Mouse (Mus musculus): ENCODE data around the gene Zbtb42.

Zbtb42 gene

DNA sequence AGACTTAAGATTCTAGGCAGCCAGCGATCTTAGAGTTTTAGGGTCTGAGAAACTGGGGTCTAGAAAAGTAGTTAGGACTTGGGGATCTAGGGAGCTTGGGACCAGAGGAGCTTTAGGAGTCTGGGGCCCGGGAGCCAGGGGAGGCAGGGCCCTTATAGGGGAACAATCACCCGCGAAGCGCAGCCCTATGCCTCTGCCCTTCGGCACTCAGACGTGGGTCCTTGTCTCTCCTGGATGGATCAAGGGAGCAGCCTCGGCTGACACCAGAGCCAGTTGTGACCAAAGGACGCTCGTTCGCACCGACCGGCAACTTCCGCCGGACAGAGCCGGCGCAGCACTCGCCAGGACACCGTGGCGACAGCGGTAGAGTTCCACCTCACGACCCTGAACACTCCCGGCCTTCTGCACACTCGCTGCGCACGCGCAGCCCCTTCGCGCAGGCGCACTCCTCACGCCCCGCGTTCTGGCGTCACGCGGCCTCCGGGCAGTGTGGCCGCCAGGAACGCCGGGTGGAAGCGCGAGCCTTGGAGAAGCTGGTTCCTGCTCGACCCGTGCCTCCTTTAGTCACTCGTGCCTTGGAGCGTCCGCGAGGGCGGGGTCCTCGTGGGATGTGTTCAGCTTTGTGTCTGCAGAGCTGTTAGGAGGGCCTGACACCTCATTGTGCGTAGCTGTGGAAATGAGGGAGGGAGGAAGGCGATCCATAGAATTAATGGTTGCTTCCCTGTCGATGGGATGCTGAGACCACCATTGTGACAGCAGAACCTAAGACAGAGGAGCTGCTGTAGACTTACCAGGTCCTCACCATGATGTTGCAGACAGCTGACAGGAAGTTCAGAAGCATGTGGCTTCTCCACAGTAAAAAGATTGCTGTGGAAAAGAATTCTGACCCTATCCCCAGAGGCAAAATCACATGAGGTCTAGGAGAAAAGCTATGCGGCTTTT lies 14.8 kb downstream of the Zbtb42 start:
- peak; percentile 95 for DNase-seq

GRCm38 (mm10) chr12:112694127-112694475 lies 15.5 kb downstream of the Zbtb42 start:
- DNase-seq: no peak

DNA sequence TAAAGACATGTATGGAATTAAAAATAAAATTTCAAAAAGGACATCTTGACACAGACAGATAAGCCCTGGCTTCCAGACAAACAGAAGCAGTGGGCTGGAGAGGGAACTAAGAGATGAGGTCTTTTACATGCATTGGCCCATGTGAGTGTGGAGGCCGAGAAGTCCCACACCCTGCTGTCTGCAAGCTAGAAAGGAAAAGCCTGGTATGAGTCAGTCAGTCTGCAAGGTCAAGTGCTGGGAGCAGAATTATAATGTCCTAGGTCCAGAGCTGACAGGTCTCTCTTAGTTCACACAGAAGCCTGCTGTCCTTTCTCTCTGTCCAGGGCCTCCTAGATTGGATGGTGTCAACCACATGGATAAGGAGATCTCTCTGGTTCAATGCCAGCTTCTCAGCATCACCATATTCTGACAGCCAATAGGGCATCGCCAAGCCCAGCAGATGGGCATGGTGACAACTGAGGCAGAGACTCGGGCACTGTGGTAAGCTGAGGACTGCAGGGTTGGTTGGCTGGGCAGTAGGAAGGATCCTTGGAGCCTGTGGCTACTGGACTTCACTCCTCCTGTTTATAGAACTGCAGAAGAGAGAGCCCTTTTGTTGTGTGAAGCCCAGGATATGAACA lies 18.3 kb downstream of the Zbtb42 start:
- DNase-seq: no peak

GRCm38 (mm10) chr12:112700522-112700921 lies 21.9 kb downstream of the Zbtb42 start:
- DNase-seq: no peak

- no peak for DNase-seq
Observed at GRCm38 (mm10) chr12:112702374-112703320, 24.0 kb downstream of the Zbtb42 start.

DNA sequence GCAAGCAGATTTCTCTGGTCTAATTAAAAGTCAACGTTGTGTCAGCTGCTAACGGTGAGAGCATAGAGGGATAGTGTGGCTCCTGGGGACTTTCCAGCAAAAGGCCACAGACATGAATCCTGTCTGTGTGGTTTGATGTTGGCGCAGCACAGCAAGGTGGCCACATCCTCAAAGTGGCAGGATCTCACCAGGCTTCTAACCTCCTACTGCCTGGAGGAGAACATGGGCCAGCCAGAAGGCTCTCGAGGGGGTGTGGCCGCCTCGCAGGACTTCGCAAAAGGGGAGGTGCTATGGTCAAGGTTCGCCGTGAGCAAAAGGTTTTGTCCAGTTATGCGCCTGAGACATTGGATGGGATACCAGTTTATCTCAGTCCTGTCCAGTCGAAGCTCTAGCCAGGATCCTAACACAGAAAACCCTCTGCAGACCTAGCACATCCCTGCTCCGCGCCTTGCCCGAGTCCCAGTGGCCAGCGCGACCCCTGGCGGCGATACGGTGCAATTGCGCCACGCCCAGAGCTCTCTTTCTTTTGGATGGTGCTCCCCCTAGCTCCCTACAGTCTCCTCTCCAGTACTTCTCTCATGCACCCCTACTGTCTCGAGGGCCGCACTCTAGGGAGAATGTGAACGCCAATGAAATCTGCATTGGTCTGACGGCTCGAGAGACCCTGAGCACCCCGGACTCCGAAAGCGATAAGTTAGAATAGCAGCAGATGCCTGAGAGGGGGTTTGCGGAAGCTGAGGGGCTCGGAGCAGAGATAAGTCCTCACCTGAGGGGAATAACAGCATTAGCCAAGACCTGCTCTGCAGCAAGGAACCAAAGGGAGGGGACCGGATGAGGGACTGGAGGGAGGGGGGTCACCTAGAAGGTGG lies 28.3 kb downstream of the Zbtb42 start:
- DNase-seq: peak; percentile 87

- DNase-seq: no peak
Observed at GRCm38 (mm10) chr12:112707573-112707869, 28.9 kb downstream of the Zbtb42 start.

- DNase-seq: peak; percentile 50
Observed at GRCm38 (mm10) chr12:112713984-112714383, 35.4 kb downstream of the Zbtb42 start.

GRCm38 (mm10) chr12:112717140-112717539 lies 38.5 kb downstream of the Zbtb42 start:
- no peak for DNase-seq

DNA sequence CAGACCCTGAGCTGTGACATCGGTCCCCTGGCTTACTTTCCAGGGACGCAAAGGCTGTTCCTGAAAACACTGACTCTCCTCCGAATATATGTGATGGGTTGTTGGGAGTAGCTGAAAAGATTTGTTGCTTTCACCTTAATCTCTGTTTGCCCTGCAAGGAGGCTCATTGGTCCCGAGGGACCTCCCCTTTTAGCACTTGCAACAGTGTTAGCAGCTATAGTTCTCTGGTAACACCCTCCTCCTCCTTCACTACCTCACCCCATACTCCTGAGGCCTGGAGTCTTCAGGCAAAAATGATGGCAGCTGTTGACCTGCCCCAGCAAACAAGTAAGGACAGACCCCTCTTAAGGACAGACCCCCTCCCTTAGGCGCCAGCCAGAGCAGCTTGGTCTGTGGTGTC lies 40.4 kb downstream of the Zbtb42 start:
- DNase-seq: no peak

DNA sequence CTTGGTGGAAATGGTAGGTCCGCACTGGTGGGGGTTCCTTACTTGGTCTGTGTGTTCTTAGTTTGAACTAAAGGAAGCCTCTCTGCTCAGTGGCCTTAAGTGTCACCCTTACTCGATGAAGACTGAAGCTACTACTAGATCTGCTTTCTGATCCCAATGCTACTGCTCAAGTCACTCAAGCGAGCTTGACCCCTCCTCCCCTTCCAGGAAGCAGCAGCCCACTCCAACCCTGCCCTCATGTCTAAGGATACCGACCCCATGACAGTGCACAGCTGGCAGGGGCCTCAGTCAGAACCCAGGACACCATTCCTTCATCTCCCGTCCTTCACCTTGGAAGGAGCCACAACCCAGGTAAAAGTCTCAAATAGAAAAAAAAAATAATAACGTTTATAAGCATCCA lies 41.6 kb downstream of the Zbtb42 start, which contains the start of gene Cep170b:
TSS of gene Cep170b (plus strand) at position 240 of the 400 bp plus-strand sequence.
- DNase-seq: peak; percentile 41

- no peak for DNase-seq
Observed at GRCm38 (mm10) chr12:112720890-112721423, 42.3 kb downstream of the Zbtb42 start.

DNA sequence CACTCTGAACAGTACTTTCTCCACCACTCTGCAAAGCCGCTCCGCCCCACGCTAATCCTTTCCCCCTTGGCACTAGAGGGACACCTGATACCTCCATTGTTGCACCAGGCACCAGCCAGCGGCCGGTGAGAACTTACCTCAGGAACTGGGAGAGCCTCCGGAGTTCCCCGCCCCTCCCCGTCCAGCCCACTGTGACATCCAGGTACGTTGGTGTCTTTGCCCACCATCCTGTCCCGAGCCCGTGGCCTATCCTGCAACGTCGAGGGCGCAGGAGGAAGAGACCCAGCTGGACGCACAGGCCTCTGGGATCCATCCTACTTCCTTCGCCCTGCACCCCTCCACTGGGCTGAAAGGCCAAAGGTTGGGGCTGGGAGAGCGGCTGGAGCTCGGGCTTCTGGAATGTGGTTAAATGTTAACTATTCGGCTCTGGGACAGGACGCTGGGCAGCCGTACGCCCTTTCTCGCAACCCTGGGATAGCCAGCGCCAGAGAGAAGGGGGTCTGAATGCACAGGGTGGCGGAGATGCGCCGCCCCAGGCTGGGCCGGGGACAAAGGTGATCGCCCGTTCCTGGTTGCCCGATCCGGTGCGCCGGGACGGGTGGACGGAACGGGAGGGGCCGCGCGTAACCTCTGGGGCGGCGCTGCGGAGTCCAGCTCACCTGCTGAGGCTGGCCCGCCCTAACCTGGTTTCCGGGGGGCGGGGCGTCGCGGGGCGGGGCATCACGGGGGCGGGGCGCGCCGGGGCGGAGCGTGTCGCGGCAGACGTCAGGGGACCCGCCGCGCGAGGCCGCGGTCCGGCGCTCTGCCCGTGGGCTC lies 43.0 kb downstream of the Zbtb42 start:
- DNase-seq: peak; percentile 81

- DNase-seq: peak; percentile 87
Observed at GRCm38 (mm10) chr12:112722240-112723027, 43.8 kb downstream of the Zbtb42 start.

DNA sequence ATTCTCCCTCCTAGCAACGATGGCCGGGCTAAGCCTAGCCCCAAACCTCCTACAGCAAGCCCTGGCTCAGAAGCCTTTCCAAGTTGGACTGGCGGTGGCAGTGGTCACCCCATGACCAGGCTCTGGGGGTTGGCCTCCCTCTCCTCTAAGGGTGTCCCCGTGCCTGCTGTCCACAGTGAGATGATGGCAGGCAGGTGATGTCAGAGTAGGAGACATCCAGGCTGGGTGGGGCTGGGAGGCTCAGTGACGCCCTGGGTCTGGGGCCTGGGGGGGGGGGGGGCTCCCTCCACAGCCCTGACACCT lies 44.4 kb downstream of the Zbtb42 start:
- DNase-seq: peak; percentile 77

DNA sequence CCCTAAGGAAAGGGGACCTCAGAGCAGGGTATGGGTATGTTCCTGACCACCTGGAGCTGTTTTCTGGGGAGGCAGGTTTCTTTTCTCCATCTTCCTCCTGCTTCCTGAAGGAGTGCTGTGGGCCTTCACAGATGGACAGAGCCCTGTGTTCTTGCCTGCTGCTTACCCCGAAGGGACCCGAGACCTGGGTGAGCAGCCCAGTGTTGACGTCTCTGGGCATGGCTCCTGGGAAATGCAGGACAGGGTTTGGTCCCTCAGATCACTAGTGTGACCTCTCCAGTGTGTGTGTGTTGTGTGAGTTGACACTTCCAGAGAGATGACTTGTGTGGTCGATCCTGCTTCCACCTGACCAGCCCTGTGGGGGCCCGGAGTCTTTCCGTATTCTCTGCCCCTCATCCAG lies 44.8 kb downstream of the Zbtb42 start:
- DNase-seq: peak; percentile 51

- peak; percentile 83 for DNase-seq
Observed at GRCm38 (mm10) chr12:112724077-112724805, 45.6 kb downstream of the Zbtb42 start.

- peak; percentile 41 for DNase-seq
Observed at GRCm38 (mm10) chr12:112727801-112728200, 49.2 kb downstream of the Zbtb42 start.

GRCm38 (mm10) chr12:112730808-112731207 lies 52.2 kb downstream of the Zbtb42 start:
- DNase-seq: peak; percentile 25
